Mouse (Mus musculus) lung, adult 2 months (tissue): ENCODE measurements around the gene Dock10. TPM values are rescaled to one million over a fixed set of nuclear protein-coding genes. Genes with fewer than 3 reads are reported as not detected.
A peak's percentile ranks its signal among the peaks of the same experiment; 100 is the strongest.
"Not testable (repeated sequence)": the region's sequence is repeated elsewhere in the genome, so short reads cannot be mapped to it uniquely, and the experiment has no call there.

Source experiments
- DNase-seq: peaks from one replicate; pipeline ENCODE4 v3.0.0; 2022
- H3K4me1 ChIP-seq: fragments of 200-500 bp; 2 replicates; pipeline ENCODE4 v1.6.1; 2011; ENCODE audit warnings: low read length; ENCODE audit not compliant: control insufficient read depth, insufficient read depth
- H3K4me3 ChIP-seq: fragments of 200-500 bp; replicated peaks from 2 replicates; pipeline ENCODE3; 2011; ENCODE audit warnings: low read depth, mild to moderate bottlenecking, control low read depth, low read length; ENCODE audit errors: extremely low read depth
- CTCF ChIP-seq: fragments of 200-500 bp; IDR thresholded peaks from 2 replicates; pipeline ENCODE4 v1.5.1; 2011; ENCODE audit warnings: mild to moderate bottlenecking, low read length, control low read depth; ENCODE audit not compliant: insufficient read depth
- POLR2A ChIP-seq: fragments of 200-500 bp; IDR thresholded peaks from 2 replicates; pipeline ENCODE4 v1.6.1; 2011; ENCODE audit warnings: low read depth, mild to moderate bottlenecking, control low read depth, low read length, borderline replicate concordance; ENCODE audit errors: extremely low read depth
- WGBS: fragments of 180-500 bp; shearing (Covaris S2); methylation state at CpG from one replicate; pipeline ENCODE4 v1.1.7; 2018; 5-methylcytosine and 5-hydroxymethylcytosine counted together
- polyA plus RNA-seq: library from polyadenylated mRNA; depleted of rRNA; stranded (reverse); fragments of >200 nt; gene quantifications from 2 replicates; pipeline ENCODE4 v1.2.3, GENCODE M21; 2012

Gene Dock10
- polyA plus RNA-seq, 1 experiment = 13.6 TPM

- no peaks in the 10 kb centered on the region for H3K4me1 ChIP-seq
- H3K4me3 ChIP-seq = peak overlapping the region; percentile 30
- TF ChIP-seq CTCF = no peak
- no peak for TF ChIP-seq POLR2A
- DNase-seq = no peak
- 5% methylated on average over 14 of the region's 14 CpGs for WGBS
Observed at GRCm38 (mm10) chr1:80756824-80757649, 1.3 kb downstream of the Dock10 start.

- WGBS = 15% methylated on average over 2 of the region's 2 CpGs
- no peak for TF ChIP-seq POLR2A
- no peak for TF ChIP-seq CTCF
- no peak overlapping the region for H3K4me3 ChIP-seq
- DNase-seq = no peak
- no peaks in the 10 kb centered on the region for H3K4me1 ChIP-seq
Observed at GRCm38 (mm10) chr1:80756060-80756439, 2.3 kb downstream of the Dock10 start.

GRCm38 (mm10) chr1:80755296-80756059 is 2.8 kb downstream of the Dock10 start:
- TF ChIP-seq POLR2A = no peak
- no peak for TF ChIP-seq CTCF
- 66% methylated on average over 7 of the region's 7 CpGs for WGBS
- no peak for DNase-seq

GRCm38 (mm10) chr1:80749122-80749521 is 9.2 kb downstream of the Dock10 start:
- WGBS = 86% methylated on average over 2 of the region's 2 CpGs
- not testable (repeated sequence) for DNase-seq, H3K4me3 ChIP-seq, H3K4me1 ChIP-seq

More at GRCm38 (mm10) chr1:80755296-80756059, 2.8 kb downstream of the Dock10 start:
- Histone ChIP-seq H3K4me3 (no peak overlapping the region), H3K4me1 (no peaks in the 10 kb centered on the region)

GRCm38 (mm10) chr1:80746691-80747463 is 11.4 kb downstream of the Dock10 start:
- TF ChIP-seq POLR2A (no peak), CTCF (no peak)
- Histone ChIP-seq H3K4me3 (no peak overlapping the region), H3K4me1 (no peaks in the 10 kb centered on the region)
- 54% methylated on average over 2 of the region's 2 CpGs for WGBS
- no peak for DNase-seq

GRCm38 (mm10) chr1:80746195-80746594 is 12.1 kb downstream of the Dock10 start:
- WGBS = 68% methylated on average over 6 of the region's 6 CpGs
- no peaks in the 10 kb centered on the region for H3K4me1 ChIP-seq
- TF ChIP-seq CTCF = no peak
- TF ChIP-seq POLR2A = no peak
- DNase-seq = no peak
- no peak overlapping the region for H3K4me3 ChIP-seq

- DNase-seq = no peak
- 58% methylated on average over 1 of the region's 1 CpGs for WGBS
- no peak for TF ChIP-seq CTCF
- TF ChIP-seq POLR2A = no peak
- Histone ChIP-seq H3K4me1 (no peaks in the 10 kb centered on the region), H3K4me3 (no peak overlapping the region)
Observed at GRCm38 (mm10) chr1:80739472-80739871, 18.9 kb downstream of the Dock10 start.

GRCm38 (mm10) chr1:80737812-80738391 is 20.4 kb downstream of the Dock10 start:
- no peaks in the 10 kb centered on the region for H3K4me1 ChIP-seq
- H3K4me3 ChIP-seq = no peak overlapping the region
- WGBS = 46% methylated on average over 5 of the region's 5 CpGs
- DNase-seq = no peak
- TF ChIP-seq POLR2A (no peak), CTCF (no peak)

GRCm38 (mm10) chr1:80730582-80730981 is 27.7 kb downstream of the Dock10 start:
- Histone ChIP-seq H3K4me1 (no peaks in the 10 kb centered on the region), H3K4me3 (no peak overlapping the region)
- no peak for DNase-seq
- WGBS = 66% methylated on average over 5 of the region's 5 CpGs
- no peak for TF ChIP-seq CTCF
- no peak for TF ChIP-seq POLR2A

GRCm38 (mm10) chr1:80730174-80730573 is 28.2 kb downstream of the Dock10 start:
- 81% methylated on average over 4 of the region's 4 CpGs for WGBS
- H3K4me1 ChIP-seq = no peaks in the 10 kb centered on the region
- H3K4me3 ChIP-seq = no peak overlapping the region
- no peak for DNase-seq
- TF ChIP-seq POLR2A = no peak
- TF ChIP-seq CTCF = no peak
